Mouse (Mus musculus) splenic B cell, adult 2 months (primary cell): ENCODE measurements around the gene Cdk5rap1.
A peak's percentile ranks its signal among the peaks of the same experiment; 100 is the strongest.
"Not testable (repeated sequence)": the region's sequence is repeated elsewhere in the genome, so short reads cannot be mapped to it uniquely, and the experiment has no call there.

Experiments
- DNase-seq: peaks from one replicate; pipeline ENCODE4 v3.0.0-alpha.2; 2011; ENCODE audit warnings: low read depth, low spot score
- H3K27me3 ChIP-seq: 2 replicates; pipeline ENCODE4 v1.6.1; 2012; ENCODE audit warnings: mild to moderate bottlenecking, low read length, moderate library complexity, mixed read lengths; ENCODE audit not compliant: control insufficient read depth, poor library complexity, insufficient read depth, severe bottlenecking
- H3K36me3 ChIP-seq: 2 replicates; pipeline ENCODE4 v1.6.1; 2012; ENCODE audit warnings: mild to moderate bottlenecking, low read length, moderate library complexity, mixed read lengths; ENCODE audit not compliant: control insufficient read depth, poor library complexity, insufficient read depth, severe bottlenecking

The Cdk5rap1 gene

DNA sequence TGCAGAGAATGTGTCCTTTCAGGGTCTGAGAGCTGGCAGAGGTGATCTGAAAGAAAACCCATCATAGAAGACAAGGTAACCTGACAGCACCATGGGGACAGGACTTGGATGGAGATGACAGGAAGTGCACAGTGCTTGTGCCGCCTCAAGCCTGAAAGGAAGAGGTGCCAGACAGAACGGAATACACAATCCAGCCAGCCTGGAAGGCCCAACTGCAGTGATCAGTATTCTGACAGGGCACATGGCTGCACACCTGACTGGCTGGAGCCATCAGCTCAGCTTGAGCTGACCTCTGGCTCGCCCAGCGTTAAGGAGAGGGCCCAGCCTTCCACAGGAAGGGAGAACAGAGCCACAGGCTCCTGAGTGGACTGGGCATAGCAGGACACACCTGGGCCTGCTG, 37.2 kb downstream of the Cdk5rap1 start:
- peaks cover 4% of the 10 kb centered on the region for H3K36me3 ChIP-seq
- no peaks in the 10 kb centered on the region for H3K27me3 ChIP-seq

DNA sequence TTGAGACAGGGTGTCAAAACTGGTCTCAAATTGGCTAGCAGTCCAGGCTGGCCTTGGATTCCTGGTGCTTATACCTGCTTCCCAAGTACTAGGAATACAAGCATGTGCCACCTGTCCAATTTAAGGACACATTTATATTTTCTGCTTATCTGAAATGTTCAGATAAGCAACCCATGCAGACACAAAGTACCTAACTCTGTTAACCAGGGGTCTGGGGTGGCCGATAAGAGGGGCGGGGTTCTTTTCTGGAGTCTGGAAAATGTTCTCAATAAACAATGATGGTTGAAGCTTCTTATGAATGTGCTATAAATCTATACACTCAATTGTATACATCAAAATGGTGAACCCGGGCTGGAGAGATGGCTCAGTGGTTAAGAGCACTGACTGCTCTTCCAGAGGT, 46.0 kb downstream of the Cdk5rap1 start:
- no peak for DNase-seq
- H3K27me3 ChIP-seq, result no peaks in the 10 kb centered on the region
- H3K36me3 ChIP-seq, result no peaks in the 10 kb centered on the region

More for the DNA sequence above, 37.2 kb downstream of the Cdk5rap1 start:
- no peak for DNase-seq

DNA sequence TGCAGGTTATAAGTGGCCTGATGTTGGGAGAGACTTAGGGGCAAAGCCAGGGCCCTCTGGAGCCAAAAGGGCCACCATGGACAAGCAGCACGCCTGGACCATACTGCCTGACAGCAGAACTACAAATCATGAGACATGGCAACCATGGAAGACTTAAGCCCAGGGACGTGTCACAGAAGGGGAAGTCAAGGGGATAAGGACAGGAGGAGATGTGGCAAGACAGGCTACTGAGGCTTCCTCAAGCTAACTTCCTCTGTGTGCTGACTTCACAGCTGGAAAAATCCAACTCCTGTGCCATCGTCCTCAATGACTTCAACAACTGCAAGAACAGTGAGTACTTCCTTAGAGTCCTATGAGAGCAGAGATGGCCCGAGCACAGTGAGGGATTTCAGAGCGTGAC, 59.0 kb downstream of the Cdk5rap1 start:
- H3K36me3 ChIP-seq, DNase-seq, H3K27me3 ChIP-seq: not testable (repeated sequence)

DNA sequence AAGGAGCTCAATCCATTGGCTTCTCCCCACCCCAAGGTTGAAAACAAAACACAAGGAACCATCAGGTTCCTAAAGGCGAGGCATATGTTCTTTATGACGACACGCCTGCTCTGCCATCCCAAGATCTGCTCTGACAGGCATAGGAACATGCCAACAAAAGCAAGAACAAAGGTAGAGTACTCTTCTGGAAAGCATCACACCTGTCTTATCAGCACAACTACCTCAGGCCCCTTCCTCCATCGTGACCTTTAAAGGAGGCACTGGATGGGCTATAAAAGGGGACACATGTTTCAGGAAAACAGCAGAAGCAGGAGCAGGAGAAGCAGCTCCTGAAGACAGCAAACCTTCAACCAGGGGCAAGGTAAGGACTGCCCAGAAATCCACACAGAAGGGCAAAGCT, 65.9 kb downstream of the Cdk5rap1 start, which contains the start of gene Bpifb9b:
Gene Bpifb9b (plus strand): TSS at position 301 of the 400 bp plus-strand sequence.
- not testable (repeated sequence) for DNase-seq, H3K27me3 ChIP-seq, H3K36me3 ChIP-seq

DNA sequence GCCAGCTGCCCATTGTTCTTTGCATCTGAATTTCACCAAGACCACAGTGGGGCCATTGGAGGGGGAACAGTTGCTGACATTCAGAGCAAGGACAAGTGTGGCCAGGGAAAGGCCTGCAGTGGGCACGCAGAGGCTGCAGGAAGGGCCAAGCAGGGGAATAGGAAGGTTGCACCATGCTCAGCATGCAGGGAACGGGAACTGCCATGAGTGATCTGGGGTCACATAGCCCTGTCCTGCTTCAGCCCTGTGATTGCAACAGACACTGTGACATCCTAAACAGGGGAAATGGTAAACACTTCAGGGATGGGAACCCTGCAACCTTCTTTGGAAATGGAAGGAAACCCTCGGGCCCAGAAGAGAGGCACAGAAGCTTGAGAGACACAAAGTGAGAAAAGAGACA, 68.2 kb downstream of the Cdk5rap1 start:
- DNase-seq, H3K36me3 ChIP-seq, H3K27me3 ChIP-seq: not testable (repeated sequence)

DNA sequence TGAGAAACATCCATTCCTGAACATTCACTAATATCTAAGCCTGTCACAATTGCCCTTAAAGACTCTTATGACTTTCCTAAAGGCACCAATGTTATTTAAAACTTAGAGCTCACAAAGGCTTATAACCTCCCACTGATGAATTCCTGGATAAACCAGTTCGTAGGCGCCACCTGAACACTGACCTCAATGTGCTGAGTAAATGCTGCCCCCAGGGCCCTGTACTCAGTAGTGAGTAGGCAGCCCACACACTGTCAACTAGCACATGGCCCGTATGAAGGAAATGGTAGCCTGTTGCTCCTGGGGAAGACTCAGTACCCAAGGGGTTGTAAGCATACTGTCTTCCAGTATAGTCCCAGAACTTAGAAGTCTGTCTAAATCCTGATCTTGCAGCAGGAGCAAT, 71.0 kb downstream of the Cdk5rap1 start:
- Histone ChIP-seq H3K27me3 (no peaks in the 10 kb centered on the region), H3K36me3 (no peaks in the 10 kb centered on the region)
- DNase-seq, result no peak

DNA sequence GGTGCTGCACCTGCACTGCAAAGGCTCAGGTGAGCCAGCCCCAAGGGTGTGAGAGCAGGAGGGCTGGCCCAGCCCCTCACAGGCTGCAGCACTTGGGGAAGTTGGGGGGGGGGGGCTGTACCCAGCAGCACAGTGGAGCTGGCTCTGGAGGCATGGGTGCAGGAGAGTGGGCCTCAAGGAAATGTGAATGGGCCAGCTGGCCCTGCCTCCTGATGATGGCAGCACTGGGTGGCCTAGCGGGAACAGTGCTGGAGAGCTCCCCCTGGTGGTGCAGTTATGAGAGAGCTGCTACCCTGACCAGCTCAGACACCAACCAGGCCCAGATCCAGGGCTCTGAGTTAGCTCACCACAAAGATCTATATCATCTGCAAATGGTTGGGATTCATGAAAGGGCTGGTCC, 72.3 kb downstream of the Cdk5rap1 start:
- Histone ChIP-seq H3K27me3 (no peaks in the 10 kb centered on the region), H3K36me3 (no peaks in the 10 kb centered on the region)
- DNase-seq, result peak; percentile 83

DNA sequence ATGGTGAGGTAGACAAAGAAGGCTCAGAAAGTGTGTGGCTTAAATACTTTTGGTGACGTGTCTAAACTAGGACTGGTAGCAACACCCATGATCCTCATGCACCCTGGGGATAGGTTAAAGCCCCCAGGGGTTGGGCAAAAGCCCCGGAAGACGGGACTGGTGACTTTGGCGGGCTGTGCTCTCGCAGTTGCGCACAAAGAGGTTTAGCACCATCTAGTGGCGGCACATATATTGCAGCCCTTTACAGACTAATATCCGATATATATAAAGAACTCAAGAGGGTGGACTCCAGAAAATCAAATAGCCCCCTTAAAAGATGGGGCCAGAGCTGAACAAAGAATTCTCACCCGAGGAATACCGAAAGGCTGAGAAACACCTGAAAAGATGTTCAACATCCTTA, 78.1 kb downstream of the Cdk5rap1 start:
- H3K27me3 ChIP-seq, H3K36me3 ChIP-seq: not testable (repeated sequence)
- DNase-seq, result peak; percentile 46

DNA sequence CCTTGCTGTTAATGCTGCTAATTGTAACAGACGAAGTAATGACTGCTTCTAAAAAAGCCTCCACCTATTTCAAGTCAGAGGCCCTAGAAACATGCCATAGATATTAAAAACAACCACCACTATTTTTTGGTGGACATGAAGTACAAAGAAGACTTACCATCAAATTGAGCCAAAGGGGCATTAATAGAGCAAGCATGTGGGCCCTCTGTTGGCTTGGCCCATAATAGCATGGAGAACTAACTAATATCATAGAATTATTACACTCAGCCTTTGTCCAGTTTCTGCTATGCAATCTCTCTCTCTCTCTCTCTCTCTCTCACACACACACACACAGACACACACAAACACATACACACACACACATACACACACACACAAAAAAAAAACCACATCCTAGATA, 80.0 kb downstream of the Cdk5rap1 start:
- DNase-seq, result no peak
- no peaks in the 10 kb centered on the region for H3K36me3 ChIP-seq
- H3K27me3 ChIP-seq, result no peaks in the 10 kb centered on the region

DNA sequence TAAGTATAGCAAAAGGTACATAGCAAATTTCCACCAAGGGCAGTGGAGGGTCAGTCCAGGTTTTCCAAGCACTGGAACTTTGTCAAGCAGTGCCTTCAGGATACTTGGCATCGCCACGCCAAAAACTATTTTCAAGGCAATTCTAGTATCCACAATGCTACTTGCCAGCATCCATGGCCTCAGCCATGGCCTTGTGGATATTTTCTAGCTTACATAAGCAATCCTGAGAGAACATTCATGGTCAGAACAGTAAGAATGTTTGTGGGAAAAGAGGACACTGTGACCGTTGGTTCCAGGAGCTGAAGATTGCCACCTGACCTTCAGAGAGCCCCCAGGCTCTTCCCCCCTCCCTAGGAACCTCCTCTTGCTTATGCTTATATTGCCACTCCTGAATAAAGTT, 80.9 kb downstream of the Cdk5rap1 start:
- H3K36me3 ChIP-seq, DNase-seq, H3K27me3 ChIP-seq: not testable (repeated sequence)
